Mouse (Mus musculus) heart, embryonic 16.5 days (tissue): Measurements from ENCODE around the gene Med15. TPM values are rescaled to one million over a fixed set of nuclear protein-coding genes. Genes with fewer than 3 reads are reported as not detected.

Source experiments
- polyA plus RNA-seq: library from polyadenylated mRNA; unstranded; fragments of >200 nt; fragmentation: Nextera tagmentation; extraction: Ambion mirVana; gene quantifications from 2 replicates; pipeline ENCODE4 v1.2.1, GENCODE M21; 2015

The Med15 gene
- polyA plus RNA-seq, 1 experiment from 2014 or later = 35.9 TPM

Other genes starting within 250 kb of the Med15 start
- 1.5 TPM in 2 replicates for gene Aifm3, start 243.3 kb downstream of the Med15 start, polyA plus RNA-seq
- gene Lztr1, start 224.2 kb downstream of the Med15 start, polyA plus RNA-seq = 51.8 and 59.2 TPM in 2 replicates
- gene Thap7, start 201.8 kb downstream of the Med15 start, polyA plus RNA-seq = 37.2 and 38.6 TPM in 2 replicates
- 0.58 and 0.60 TPM in 2 replicates for gene Lrrc74b, start 171.6 kb downstream of the Med15 start, polyA plus RNA-seq
- 0.58 and 0.61 TPM in 2 replicates for gene P2rx6, start 171.0 kb downstream of the Med15 start, polyA plus RNA-seq
- gene Slc7a4, start 149.7 kb downstream of the Med15 start, polyA plus RNA-seq = 10.5 and 12.3 TPM in 2 replicates
- 22.8 TPM in 2 replicates for gene Smpd4, start 113.5 kb downstream of the Med15 start, polyA plus RNA-seq
- gene Ccdc74a, start 86.4 kb downstream of the Med15 start, polyA plus RNA-seq = 3.4 and 4.3 TPM in 2 replicates
- 36.4 and 39.6 TPM in 2 replicates for gene Klhl22, start 26.7 kb upstream of the Med15 start, polyA plus RNA-seq
- gene Scarf2, start 64.4 kb upstream of the Med15 start, polyA plus RNA-seq = 4.3 and 5.5 TPM in 2 replicates
- gene B830017H08Rik, start 100.2 kb upstream of the Med15 start, polyA plus RNA-seq = not detected in 2 replicates
- gene Car15, start 105.5 kb upstream of the Med15 start, polyA plus RNA-seq = 2.0 and 2.6 TPM in 2 replicates
- gene Gm20518, start 158.8 kb upstream of the Med15 start, polyA plus RNA-seq = 0.14 and 0.32 TPM in 2 replicates
- 0.04 and 0.05 TPM in 2 replicates for gene Tssk1, start 161.3 kb upstream of the Med15 start, polyA plus RNA-seq
- 46.9 and 55.2 TPM in 2 replicates for gene Dgcr2, start 165.7 kb upstream of the Med15 start, polyA plus RNA-seq
- not detected in 2 replicates for gene Tssk2, start 165.7 kb upstream of the Med15 start, polyA plus RNA-seq
- 31.6 and 32.7 TPM in 2 replicates for gene Ess2, start 178.5 kb upstream of the Med15 start, polyA plus RNA-seq
- gene Gsc2, start 182.2 kb upstream of the Med15 start, polyA plus RNA-seq = not detected in 2 replicates
- 27.2 and 27.9 TPM in 2 replicates for gene Slc25a1, start 195.3 kb upstream of the Med15 start, polyA plus RNA-seq
- gene Vpreb2, start 247.5 kb upstream of the Med15 start, polyA plus RNA-seq = not detected in 2 replicates